Mouse (Mus musculus): ENCODE measurements around the gene Gm9573. TPM values are rescaled to one million over a fixed set of nuclear protein-coding genes. Genes with fewer than 3 reads are reported as not detected.
A peak's percentile ranks its signal among the peaks of the same experiment; 100 is the strongest.

Gm9573 gene
- not detected in 2 replicates for polyA plus RNA-seq (2015; fragmentation: Nextera tagmentation; extraction: Ambion mirVana)

- no peak for ATAC-seq
- Histone ChIP-seq H3K27me3 (no peaks in the 10 kb centered on the region), H3K9ac (replicated peaks) (no peak within 1 kb of the TSS), H3K4me2 (replicated peaks) (no peak within 1 kb of the TSS), H3K27ac (no peak within 1 kb of the TSS), H3K4me1 (replicated peaks) (no peaks in the 10 kb centered on the region), H3K4me3 (replicated peaks) (no peak within 1 kb of the TSS), H3K36me3 (no peaks in the 10 kb centered on the region), H3K9me3 (no peaks in the 10 kb centered on the region)
- 91% methylated on average over 7 of the region's 7 CpGs for WGBS
Measured at GRCm38 (mm10) chr17:35626537-35626936, at the start of gene Gm9573. Gm9573 (minus strand) TSS chr17:35626637.

GRCm38 (mm10) chr17:35673416-35674035 lies 47.1 kb upstream of the Gm9573 start, which contains the start of gene Gtf2h4:
Gtf2h4 (minus strand) TSS chr17:35673739.
- Histone ChIP-seq H3K9ac (replicated peaks) (peak within 1 kb of the TSS; percentile 87), H3K27ac (peak within 1 kb of the TSS; percentile 35; the same call in 1 of the 2 replicates), H3K27me3 (no peaks in the 10 kb centered on the region), H3K36me3 (peaks cover 22% of the 10 kb centered on the region), H3K9me3 (no peaks in the 10 kb centered on the region), H3K4me1 (replicated peaks) (peaks cover 9% of the 10 kb centered on the region), H3K4me3 (replicated peaks) (peak within 1 kb of the TSS; percentile 77), H3K4me2 (replicated peaks) (peak within 1 kb of the TSS; percentile 90)
- ATAC-seq: peak; percentile 97
- 1% methylated on average over 23 of the region's 23 CpGs for WGBS

GRCm38 (mm10) chr17:35672527-35672926 lies 46.1 kb upstream of the Gm9573 start:
- peaks cover 18% of the 10 kb centered on the region for H3K4me1 ChIP-seq (replicated peaks)
- H3K36me3 ChIP-seq: peaks cover 22% of the 10 kb centered on the region
- H3K4me2 ChIP-seq (replicated peaks): peak overlapping the region; percentile 90
- no peaks in the 10 kb centered on the region for H3K27me3 ChIP-seq
- H3K27ac ChIP-seq: no peak overlapping the region
- ATAC-seq: no peak
- no peak overlapping the region; the same call in 1 of the 2 replicates for H3K9ac ChIP-seq (replicated peaks)
- WGBS: 89% methylated on average over 6 of the region's 6 CpGs
- no peaks in the 10 kb centered on the region for H3K9me3 ChIP-seq
- H3K4me3 ChIP-seq (replicated peaks): peak overlapping the region; percentile 77

- ATAC-seq: no peak
- H3K36me3 ChIP-seq: peaks cover 22% of the 10 kb centered on the region
- H3K4me2 ChIP-seq (replicated peaks): no peak overlapping the region
- no peaks in the 10 kb centered on the region for H3K9me3 ChIP-seq
- H3K27ac ChIP-seq: no peak overlapping the region
- H3K4me3 ChIP-seq (replicated peaks): no peak overlapping the region
- WGBS: 90% methylated on average over 6 of the region's 6 CpGs
- H3K9ac ChIP-seq (replicated peaks): no peak overlapping the region
- H3K4me1 ChIP-seq (replicated peaks): peaks cover 20% of the 10 kb centered on the region
- H3K27me3 ChIP-seq: no peaks in the 10 kb centered on the region
Measured at GRCm38 (mm10) chr17:35671846-35672245, 45.4 kb upstream of the Gm9573 start.

GRCm38 (mm10) chr17:35669731-35670130 lies 43.3 kb upstream of the Gm9573 start:
- H3K4me3 ChIP-seq (replicated peaks): no peak overlapping the region
- H3K9ac ChIP-seq (replicated peaks): no peak overlapping the region; the same call in 1 of the 2 replicates
- ATAC-seq: no peak
- H3K36me3 ChIP-seq: peaks cover 22% of the 10 kb centered on the region
- no peak overlapping the region for H3K27ac ChIP-seq
- H3K27me3 ChIP-seq: no peaks in the 10 kb centered on the region
- H3K9me3 ChIP-seq: no peaks in the 10 kb centered on the region
- WGBS: 96% methylated on average over 9 of the region's 9 CpGs
- no peak overlapping the region for H3K4me2 ChIP-seq (replicated peaks)
- peaks cover 30% of the 10 kb centered on the region for H3K4me1 ChIP-seq (replicated peaks)

- peak; percentile 93 for ATAC-seq
- Histone ChIP-seq H3K4me3 (replicated peaks) (peak within 1 kb of the TSS; percentile 58), H3K27me3 (no peaks in the 10 kb centered on the region), H3K9me3 (no peaks in the 10 kb centered on the region), H3K4me1 (replicated peaks) (peaks cover 22% of the 10 kb centered on the region), H3K4me2 (replicated peaks) (peak within 1 kb of the TSS; percentile 91), H3K9ac (replicated peaks) (peak within 1 kb of the TSS; percentile 79), H3K27ac (peak within 1 kb of the TSS; percentile 86), H3K36me3 (peaks cover 37% of the 10 kb centered on the region)
- WGBS: under 1% methylated on average over 61 of the region's 61 CpGs
Measured at GRCm38 (mm10) chr17:35667334-35668065, 41.1 kb upstream of the Gm9573 start, which contains the start of gene Vars2. Vars2 (minus strand) TSS chr17:35667592.

- Histone ChIP-seq H3K4me2 (replicated peaks) (peak overlapping the region; percentile 91), H3K27me3 (no peaks in the 10 kb centered on the region), H3K27ac (peak overlapping the region; percentile 86), H3K4me1 (replicated peaks) (peaks cover 20% of the 10 kb centered on the region), H3K36me3 (peaks cover 39% of the 10 kb centered on the region), H3K9me3 (no peaks in the 10 kb centered on the region), H3K9ac (replicated peaks) (peak overlapping the region; percentile 79), H3K4me3 (replicated peaks) (peak overlapping the region; percentile 58)
- WGBS: 5% methylated on average over 13 of the region's 13 CpGs
- peak; percentile 72 for ATAC-seq
Measured at GRCm38 (mm10) chr17:35666851-35667256, 40.4 kb upstream of the Gm9573 start.

- peaks cover 20% of the 10 kb centered on the region for H3K4me1 ChIP-seq (replicated peaks)
- no peak overlapping the region for H3K27ac ChIP-seq
- no peak for ATAC-seq
- H3K27me3 ChIP-seq: no peaks in the 10 kb centered on the region
- H3K4me2 ChIP-seq (replicated peaks): peak overlapping the region; percentile 91; the same call in 1 of the 2 replicates
- H3K36me3 ChIP-seq: peaks cover 46% of the 10 kb centered on the region
- H3K9me3 ChIP-seq: no peaks in the 10 kb centered on the region
- H3K4me3 ChIP-seq (replicated peaks): no peak overlapping the region
- no peak overlapping the region for H3K9ac ChIP-seq (replicated peaks)
- WGBS: 81% methylated on average over 17 of the region's 17 CpGs
Measured at GRCm38 (mm10) chr17:35665957-35666515, 39.6 kb upstream of the Gm9573 start.

- WGBS: 77% methylated on average over 2 of the region's 2 CpGs
- Histone ChIP-seq H3K36me3 (peaks cover 36% of the 10 kb centered on the region), H3K4me2 (replicated peaks) (no peak overlapping the region), H3K9ac (replicated peaks) (no peak overlapping the region), H3K9me3 (no peaks in the 10 kb centered on the region), H3K27me3 (0 out of 2 replicates have a peak, but pooled peaks cover 2% of the 10 kb centered on the region), H3K4me1 (replicated peaks) (no peaks in the 10 kb centered on the region), H3K4me3 (replicated peaks) (no peak overlapping the region), H3K27ac (no peak overlapping the region)
- ATAC-seq: no peak
Measured at GRCm38 (mm10) chr17:35653086-35653485, 26.6 kb upstream of the Gm9573 start.

GRCm38 (mm10) chr17:35649429-35649828 lies 23.0 kb upstream of the Gm9573 start:
- Histone ChIP-seq H3K4me3 (replicated peaks) (no peak overlapping the region), H3K9me3 (no peaks in the 10 kb centered on the region), H3K36me3 (no peaks in the 10 kb centered on the region), H3K9ac (replicated peaks) (no peak overlapping the region), H3K4me2 (replicated peaks) (no peak overlapping the region), H3K4me1 (replicated peaks) (no peaks in the 10 kb centered on the region), H3K27me3 (0 out of 2 replicates have a peak, but pooled peaks cover 2% of the 10 kb centered on the region), H3K27ac (no peak overlapping the region)
- ATAC-seq: no peak
- WGBS: 77% methylated on average over 2 of the region's 2 CpGs

GRCm38 (mm10) chr17:35643609-35644236 lies 17.3 kb upstream of the Gm9573 start, which contains the start of gene Mucl3:
Mucl3 (minus strand) TSS chr17:35643695.
- H3K27me3 ChIP-seq: no peaks in the 10 kb centered on the region
- no peaks in the 10 kb centered on the region for H3K9me3 ChIP-seq
- no peak within 1 kb of the TSS for H3K27ac ChIP-seq
- ATAC-seq: no peak
- H3K4me2 ChIP-seq (replicated peaks): no peak within 1 kb of the TSS
- no peaks in the 10 kb centered on the region for H3K4me1 ChIP-seq (replicated peaks)
- no peak within 1 kb of the TSS for H3K9ac ChIP-seq (replicated peaks)
- no peak within 1 kb of the TSS for H3K4me3 ChIP-seq (replicated peaks)
- WGBS: 72% methylated on average over 13 of the region's 13 CpGs
- H3K36me3 ChIP-seq: no peaks in the 10 kb centered on the region

Data from midbrain, embryonic 13.5 days (tissue).